Mouse (Mus musculus) intestine, embryonic 15.5 days (tissue): ENCODE results near the gene Ctdspl. TPM values are rescaled to one million over a fixed set of nuclear protein-coding genes. Genes with fewer than 3 reads are reported as not detected.
A peak's percentile ranks its signal among the peaks of the same experiment; 100 is the strongest.

Experiments used
- ATAC-seq: fragments of 200-750 bp; cut with Nextera tagmentation; 2 replicates; pipeline ENCODE4 v1.8.0; 2017; ENCODE audit warnings: moderate TSS enrichment, moderate library complexity
- H3K27ac ChIP-seq: fragments of 300-500 bp; sonication (generic); 2 replicates; pipeline ENCODE4 v1.5.1; 2015; ENCODE audit warnings: mild to moderate bottlenecking, inconsistent platforms
- H3K27me3 ChIP-seq: fragments of 300-500 bp; sonication (generic); replicated peaks from 2 replicates; pipeline ENCODE4 v1.6.1; 2015; ENCODE audit warnings: inconsistent platforms
- H3K36me3 ChIP-seq: fragments of 300-500 bp; sonication (generic); 2 replicates; pipeline ENCODE4 v1.6.1; 2015; ENCODE audit warnings: inconsistent platforms
- H3K4me1 ChIP-seq: fragments of 300-500 bp; sonication (generic); replicated peaks from 2 replicates; pipeline ENCODE4 v1.6.1; 2015; ENCODE audit warnings: inconsistent platforms
- H3K4me2 ChIP-seq: fragments of 300-500 bp; sonication (generic); replicated peaks from 2 replicates; pipeline ENCODE4 v1.6.1; 2015; ENCODE audit warnings: mild to moderate bottlenecking, inconsistent platforms
- H3K4me3 ChIP-seq: fragments of 300-500 bp; sonication (generic); replicated peaks from 2 replicates; pipeline ENCODE4 v1.5.1; 2015; ENCODE audit warnings: inconsistent platforms
- H3K9ac ChIP-seq: fragments of 300-500 bp; sonication (generic); 2 replicates; pipeline ENCODE4 v1.6.1; 2015; ENCODE audit warnings: inconsistent platforms
- H3K9me3 ChIP-seq: fragments of 300-500 bp; sonication (generic); 2 replicates; pipeline ENCODE4 v1.6.1; 2016; ENCODE audit warnings: inconsistent platforms
- WGBS: fragments of 180-500 bp; shearing (Covaris S2); methylation state at CpG from one replicate; pipeline ENCODE4 v1.1.7; 2015; 5-methylcytosine and 5-hydroxymethylcytosine counted together
- polyA plus RNA-seq: library from polyadenylated mRNA; unstranded; fragments of >200 nt; fragmentation: Nextera tagmentation; extraction: Ambion mirVana; gene quantifications from 2 replicates; pipeline ENCODE4 v1.2.1, GENCODE M21; 2015

Gene Ctdspl
- polyA plus RNA-seq, 1 experiment from 2014 or later: 16.9 TPM

- H3K9me3 ChIP-seq: no peaks in the 10 kb centered on the region
- H3K4me2 ChIP-seq: no peak overlapping the region
- ATAC-seq: no peak
- H3K4me1 ChIP-seq: peaks cover 11% of the 10 kb centered on the region; the same call in 1 of the 2 replicates
- H3K27ac ChIP-seq: no peak overlapping the region
- no peak overlapping the region for H3K4me3 ChIP-seq
- WGBS: 78% methylated on average over 3 of the region's 3 CpGs
- H3K27me3 ChIP-seq: no peaks in the 10 kb centered on the region
- H3K36me3 ChIP-seq: no peaks in the 10 kb centered on the region
- H3K9ac ChIP-seq: no peak overlapping the region
These were observed 4.3 kb upstream of the Ctdspl start for GRCm38 (mm10) chr9:118921926-118922325.

GRCm38 (mm10) chr9:118924554-118925085 lies 1.6 kb upstream of the Ctdspl start:
- Histone ChIP-seq H3K9me3 (no peaks in the 10 kb centered on the region), H3K9ac (peak overlapping the region; percentile 89), H3K27me3 (no peaks in the 10 kb centered on the region), H3K36me3 (no peaks in the 10 kb centered on the region), H3K4me1 (peaks cover 25% of the 10 kb centered on the region), H3K4me2 (peak overlapping the region; percentile 99), H3K4me3 (peak overlapping the region; percentile 85), H3K27ac (no peak overlapping the region)
- 0 out of 2 replicates have a peak, but pooled peaks have one; percentile 0 for ATAC-seq
- WGBS: 20% methylated on average over 16 of the region's 16 CpGs

GRCm38 (mm10) chr9:118925286-118926110 lies 755 bp upstream of the Ctdspl start:
- Histone ChIP-seq H3K27me3 (no peaks in the 10 kb centered on the region), H3K4me2 (peak overlapping the region; percentile 99), H3K36me3 (0 out of 2 replicates have a peak, but pooled peaks cover 4% of the 10 kb centered on the region), H3K9me3 (no peaks in the 10 kb centered on the region), H3K4me3 (peak overlapping the region; percentile 85), H3K4me1 (peaks cover 29% of the 10 kb centered on the region), H3K9ac (peak overlapping the region; percentile 89), H3K27ac (peak overlapping the region; percentile 89)
- under 1% methylated on average over 53 of the region's 53 CpGs for WGBS
- ATAC-seq: peak; percentile 87

- Histone ChIP-seq H3K27ac (peak overlapping the region; percentile 89), H3K9me3 (no peaks in the 10 kb centered on the region), H3K9ac (peak overlapping the region; percentile 89), H3K4me3 (peak overlapping the region; percentile 85), H3K27me3 (no peaks in the 10 kb centered on the region), H3K36me3 (0 out of 2 replicates have a peak, but pooled peaks cover 4% of the 10 kb centered on the region), H3K4me2 (peak overlapping the region; percentile 99), H3K4me1 (peaks cover 26% of the 10 kb centered on the region)
- peak; percentile 19 for ATAC-seq
- WGBS: 1% methylated on average over 53 of the region's 68 CpGs
These were observed 552 bp downstream of the Ctdspl start for GRCm38 (mm10) chr9:118926688-118927321.

GRCm38 (mm10) chr9:118927501-118927900 lies 1.2 kb downstream of the Ctdspl start:
- H3K36me3 ChIP-seq: 0 out of 2 replicates have a peak, but pooled peaks cover 4% of the 10 kb centered on the region
- peak overlapping the region; percentile 89 for H3K27ac ChIP-seq
- no peaks in the 10 kb centered on the region for H3K9me3 ChIP-seq
- H3K4me1 ChIP-seq: peaks cover 26% of the 10 kb centered on the region
- WGBS: 20% methylated on average over 8 of the region's 8 CpGs
- peak overlapping the region; percentile 99 for H3K4me2 ChIP-seq
- peak overlapping the region; percentile 85 for H3K4me3 ChIP-seq
- no peaks in the 10 kb centered on the region for H3K27me3 ChIP-seq
- peak overlapping the region; percentile 89 for H3K9ac ChIP-seq
- ATAC-seq: no peak

GRCm38 (mm10) chr9:118928007-118928406 lies 1.8 kb downstream of the Ctdspl start:
- ATAC-seq: no peak
- 0 out of 2 replicates have a peak, but pooled peaks cover 4% of the 10 kb centered on the region for H3K36me3 ChIP-seq
- peak overlapping the region; percentile 85 for H3K4me3 ChIP-seq
- peak overlapping the region; percentile 99 for H3K4me2 ChIP-seq
- 38% methylated on average over 2 of the region's 2 CpGs for WGBS
- no peaks in the 10 kb centered on the region for H3K27me3 ChIP-seq
- H3K9me3 ChIP-seq: no peaks in the 10 kb centered on the region
- peak overlapping the region; percentile 89 for H3K9ac ChIP-seq
- H3K4me1 ChIP-seq: peaks cover 26% of the 10 kb centered on the region
- peak overlapping the region; percentile 89 for H3K27ac ChIP-seq

- Histone ChIP-seq H3K4me3 (peak overlapping the region; percentile 85), H3K36me3 (0 out of 2 replicates have a peak, but pooled peaks cover 4% of the 10 kb centered on the region), H3K27me3 (no peaks in the 10 kb centered on the region), H3K9me3 (no peaks in the 10 kb centered on the region), H3K9ac (peak overlapping the region; percentile 89), H3K27ac (peak overlapping the region; percentile 89), H3K4me2 (peak overlapping the region; percentile 99), H3K4me1 (peaks cover 26% of the 10 kb centered on the region)
- WGBS: 39% methylated on average over 7 of the region's 7 CpGs
- ATAC-seq: peak; percentile 24
These were observed 2.4 kb downstream of the Ctdspl start for GRCm38 (mm10) chr9:118928656-118929055.

- peaks cover 28% of the 10 kb centered on the region for H3K4me1 ChIP-seq
These were observed 4.4 kb downstream of the Ctdspl start for GRCm38 (mm10) chr9:118930611-118931010.

GRCm38 (mm10) chr9:118933800-118934199 lies 7.5 kb downstream of the Ctdspl start:
- ATAC-seq: no peak
- Histone ChIP-seq H3K36me3 (0 out of 2 replicates have a peak, but pooled peaks cover 4% of the 10 kb centered on the region), H3K4me3 (no peak overlapping the region), H3K9me3 (no peaks in the 10 kb centered on the region), H3K27me3 (no peaks in the 10 kb centered on the region), H3K9ac (no peak overlapping the region), H3K4me2 (no peak overlapping the region), H3K27ac (no peak overlapping the region), H3K4me1 (peaks cover 27% of the 10 kb centered on the region)
- WGBS: 83% methylated on average over 9 of the region's 9 CpGs

More at GRCm38 (mm10) chr9:118930611-118931010, 4.4 kb downstream of the Ctdspl start:
- H3K27ac ChIP-seq: no peak overlapping the region
- H3K4me3 ChIP-seq: no peak overlapping the region
- H3K4me2 ChIP-seq: no peak overlapping the region
- H3K36me3 ChIP-seq: 0 out of 2 replicates have a peak, but pooled peaks cover 4% of the 10 kb centered on the region
- no peak overlapping the region for H3K9ac ChIP-seq
- 77% methylated on average over 9 of the region's 9 CpGs for WGBS
- no peak for ATAC-seq
- no peaks in the 10 kb centered on the region for H3K27me3 ChIP-seq
- no peaks in the 10 kb centered on the region for H3K9me3 ChIP-seq

- ATAC-seq: peak; percentile 24; the same call in 1 of the 2 replicates
- H3K36me3 ChIP-seq: 0 out of 2 replicates have a peak, but pooled peaks cover 4% of the 10 kb centered on the region
- H3K9ac ChIP-seq: no peak overlapping the region
- WGBS: 54% methylated on average over 12 of the region's 12 CpGs
- no peak overlapping the region for H3K4me3 ChIP-seq
- no peaks in the 10 kb centered on the region for H3K27me3 ChIP-seq
- H3K9me3 ChIP-seq: no peaks in the 10 kb centered on the region
- peaks cover 29% of the 10 kb centered on the region for H3K4me1 ChIP-seq
- H3K27ac ChIP-seq: no peak overlapping the region
- 0 out of 2 replicates have a peak overlapping the region, but pooled peaks have one; percentile 19 for H3K4me2 ChIP-seq
These were observed 8.1 kb downstream of the Ctdspl start for GRCm38 (mm10) chr9:118934319-118934718.

GRCm38 (mm10) chr9:118935098-118935497 lies 8.8 kb downstream of the Ctdspl start:
- WGBS: 60% methylated on average over 13 of the region's 13 CpGs
- Histone ChIP-seq H3K36me3 (0 out of 2 replicates have a peak, but pooled peaks cover 3% of the 10 kb centered on the region), H3K4me2 (no peak overlapping the region), H3K27ac (no peak overlapping the region), H3K4me1 (peaks cover 32% of the 10 kb centered on the region), H3K4me3 (no peak overlapping the region), H3K9me3 (no peaks in the 10 kb centered on the region), H3K27me3 (no peaks in the 10 kb centered on the region), H3K9ac (no peak overlapping the region)
- ATAC-seq: peak; percentile 48

- ATAC-seq: no peak
These were observed 9.8 kb downstream of the Ctdspl start for GRCm38 (mm10) chr9:118936071-118936470.

More at GRCm38 (mm10) chr9:118936071-118936470, 9.8 kb downstream of the Ctdspl start:
- no peak overlapping the region for H3K4me3 ChIP-seq
- H3K9ac ChIP-seq: no peak overlapping the region
- no peak overlapping the region for H3K27ac ChIP-seq
- H3K9me3 ChIP-seq: no peaks in the 10 kb centered on the region
- H3K36me3 ChIP-seq: no peaks in the 10 kb centered on the region
- peaks cover 33% of the 10 kb centered on the region for H3K4me1 ChIP-seq
- no peaks in the 10 kb centered on the region for H3K27me3 ChIP-seq
- 70% methylated on average over 12 of the region's 12 CpGs for WGBS
- no peak overlapping the region for H3K4me2 ChIP-seq
